Mouse (Mus musculus): ENCODE results near the gene Spns2. TPM values are rescaled to one million over a fixed set of nuclear protein-coding genes. Genes with fewer than 3 reads are reported as not detected.

Spns2 gene
- polyA plus RNA-seq, 1 experiment = 11.4 TPM

GRCm38 (mm10) chr11:72423686-72424085, 66.0 kb downstream of the Spns2 start:
- H3K4me1 ChIP-seq (ENCODE audit: control insufficient read depth, insufficient read depth, low read length) = no peaks in the 10 kb centered on the region
- no peak overlapping the region for H3K4me3 ChIP-seq (ENCODE audit: control insufficient read depth, low read depth, low read length)
- no peak for TF ChIP-seq POLR2A (IDR thresholded peaks at IDR 0.05; ENCODE audit: control insufficient read depth, low read depth, low read length)
- no peak for TF ChIP-seq CTCF (IDR thresholded peaks at IDR 0.05; ENCODE audit: control insufficient read depth, insufficient read depth, insufficient replicate concordance, low read depth, low read length)
- H3K36me3 ChIP-seq (ENCODE audit: control insufficient read depth, insufficient read depth, low read length) = no peaks in the 10 kb centered on the region
- H3K27me3 ChIP-seq (ENCODE audit: control insufficient read depth, insufficient read depth, low read length) = no peaks in the 10 kb centered on the region
- no peak overlapping the region for H3K27ac ChIP-seq (ENCODE audit: control insufficient read depth, insufficient read depth, low read depth, low read length)

- TF ChIP-seq POLR2A (IDR thresholded peaks at IDR 0.05; ENCODE audit: control insufficient read depth, low read depth, low read length) = no peak
- TF ChIP-seq CTCF (IDR thresholded peaks at IDR 0.05; ENCODE audit: control insufficient read depth, insufficient read depth, insufficient replicate concordance, low read depth, low read length) = no peak
- Histone ChIP-seq H3K4me3 (ENCODE audit: control insufficient read depth, low read depth, low read length) (no peak overlapping the region), H3K27ac (ENCODE audit: control insufficient read depth, insufficient read depth, low read depth, low read length) (no peak overlapping the region), H3K36me3 (ENCODE audit: control insufficient read depth, insufficient read depth, low read length) (no peaks in the 10 kb centered on the region), H3K4me1 (ENCODE audit: control insufficient read depth, insufficient read depth, low read length) (no peaks in the 10 kb centered on the region; the same call in 1 of the 2 replicates), H3K27me3 (ENCODE audit: control insufficient read depth, insufficient read depth, low read length) (no peaks in the 10 kb centered on the region)
These were observed 68.0 kb downstream of the Spns2 start for GRCm38 (mm10) chr11:72421518-72422278.

- TF ChIP-seq CTCF (IDR thresholded peaks at IDR 0.05; ENCODE audit: control insufficient read depth, insufficient read depth, insufficient replicate concordance, low read depth, low read length) = no peak
- no peak for TF ChIP-seq POLR2A (IDR thresholded peaks at IDR 0.05; ENCODE audit: control insufficient read depth, low read depth, low read length)
- H3K27me3 ChIP-seq (ENCODE audit: control insufficient read depth, insufficient read depth, low read length) = no peaks in the 10 kb centered on the region
- H3K4me1 ChIP-seq (ENCODE audit: control insufficient read depth, insufficient read depth, low read length) = no peaks in the 10 kb centered on the region; the same call in 1 of the 2 replicates
- no peak overlapping the region for H3K4me3 ChIP-seq (ENCODE audit: control insufficient read depth, low read depth, low read length)
- no peak overlapping the region for H3K27ac ChIP-seq (ENCODE audit: control insufficient read depth, insufficient read depth, low read depth, low read length)
- H3K36me3 ChIP-seq (ENCODE audit: control insufficient read depth, insufficient read depth, low read length) = no peaks in the 10 kb centered on the region
These were observed 69.1 kb downstream of the Spns2 start for GRCm38 (mm10) chr11:72420460-72421122.

GRCm38 (mm10) chr11:72419006-72419405, 70.7 kb downstream of the Spns2 start:
- TF ChIP-seq POLR2A (IDR thresholded peaks at IDR 0.05; ENCODE audit: control insufficient read depth, low read depth, low read length) (no peak), CTCF (IDR thresholded peaks at IDR 0.05; ENCODE audit: control insufficient read depth, insufficient read depth, insufficient replicate concordance, low read depth, low read length) (no peak)
- no peaks in the 10 kb centered on the region; the same call in 1 of the 2 replicates for H3K4me1 ChIP-seq (ENCODE audit: control insufficient read depth, insufficient read depth, low read length)
- no peaks in the 10 kb centered on the region for H3K27me3 ChIP-seq (ENCODE audit: control insufficient read depth, insufficient read depth, low read length)
- no peak overlapping the region for H3K4me3 ChIP-seq (ENCODE audit: control insufficient read depth, low read depth, low read length)
- no peak overlapping the region for H3K27ac ChIP-seq (ENCODE audit: control insufficient read depth, insufficient read depth, low read depth, low read length)
- H3K36me3 ChIP-seq (ENCODE audit: control insufficient read depth, insufficient read depth, low read length) = no peaks in the 10 kb centered on the region

- TF ChIP-seq POLR2A (IDR thresholded peaks at IDR 0.05; ENCODE audit: control insufficient read depth, low read depth, low read length) (no peak), CTCF (IDR thresholded peaks at IDR 0.05; ENCODE audit: control insufficient read depth, insufficient read depth, insufficient replicate concordance, low read depth, low read length) (no peak)
- Histone ChIP-seq H3K27ac (ENCODE audit: control insufficient read depth, insufficient read depth, low read depth, low read length) (no peak overlapping the region), H3K4me1 (ENCODE audit: control insufficient read depth, insufficient read depth, low read length) (no peaks in the 10 kb centered on the region; the same call in 1 of the 2 replicates)
These were observed 71.5 kb downstream of the Spns2 start for GRCm38 (mm10) chr11:72418227-72418626.

GRCm38 (mm10) chr11:72417376-72417775, 72.3 kb downstream of the Spns2 start:
- TF ChIP-seq CTCF (IDR thresholded peaks at IDR 0.05; ENCODE audit: control insufficient read depth, insufficient read depth, insufficient replicate concordance, low read depth, low read length) (no peak), POLR2A (IDR thresholded peaks at IDR 0.05; ENCODE audit: control insufficient read depth, low read depth, low read length) (no peak)
- Histone ChIP-seq H3K36me3 (ENCODE audit: control insufficient read depth, insufficient read depth, low read length) (no peaks in the 10 kb centered on the region), H3K27ac (ENCODE audit: control insufficient read depth, insufficient read depth, low read depth, low read length) (no peak overlapping the region), H3K4me1 (ENCODE audit: control insufficient read depth, insufficient read depth, low read length) (no peaks in the 10 kb centered on the region; the same call in 1 of the 2 replicates), H3K27me3 (ENCODE audit: control insufficient read depth, insufficient read depth, low read length) (no peaks in the 10 kb centered on the region), H3K4me3 (ENCODE audit: control insufficient read depth, low read depth, low read length) (no peak overlapping the region)

More at GRCm38 (mm10) chr11:72418227-72418626, 71.5 kb downstream of the Spns2 start:
- Histone ChIP-seq H3K27me3 (ENCODE audit: control insufficient read depth, insufficient read depth, low read length) (no peaks in the 10 kb centered on the region), H3K4me3 (ENCODE audit: control insufficient read depth, low read depth, low read length) (no peak overlapping the region), H3K36me3 (ENCODE audit: control insufficient read depth, insufficient read depth, low read length) (no peaks in the 10 kb centered on the region)

- Histone ChIP-seq H3K36me3 (ENCODE audit: control insufficient read depth, insufficient read depth, low read length) (no peaks in the 10 kb centered on the region), H3K4me1 (ENCODE audit: control insufficient read depth, insufficient read depth, low read length) (peaks cover 3% of the 10 kb centered on the region), H3K4me3 (ENCODE audit: control insufficient read depth, low read depth, low read length) (no peak overlapping the region), H3K27ac (ENCODE audit: control insufficient read depth, insufficient read depth, low read depth, low read length) (no peak overlapping the region), H3K27me3 (ENCODE audit: control insufficient read depth, insufficient read depth, low read length) (no peaks in the 10 kb centered on the region)
- TF ChIP-seq POLR2A (IDR thresholded peaks at IDR 0.05; ENCODE audit: control insufficient read depth, low read depth, low read length) (no peak), CTCF (IDR thresholded peaks at IDR 0.05; ENCODE audit: control insufficient read depth, insufficient read depth, insufficient replicate concordance, low read depth, low read length) (no peak)
These were observed 73.0 kb downstream of the Spns2 start for GRCm38 (mm10) chr11:72416666-72417065.
